Mouse (Mus musculus) MEL (cell line): Measurements from ENCODE around the gene Ugt1a1.

Source experiments
- CTCF ChIP-seq, 3 experiments: IDR thresholded peaks in 2 of 3; conservative IDR thresholded peaks in 1 of 3; 2 replicates each; pipeline ENCODE4 v1.5.1; 2011 to 2012; ENCODE audit warnings: low read length in 3 of 3, low read depth in 2 of 3, mild to moderate bottlenecking in 2 of 3, improper control_type of control experiment in 1 of 3, inconsistent platforms in 1 of 3, mixed read lengths in 1 of 3, moderate library complexity in 1 of 3; ENCODE audit not compliant: control insufficient read depth in 1 of 3, insufficient read depth in 1 of 3, poor library complexity in 1 of 3, severe bottlenecking in 1 of 3
- E2F4 ChIP-seq: IDR thresholded peaks from 2 replicates; pipeline ENCODE4 v1.6.1; 2011; ENCODE audit warnings: low read depth, low read length, improper control_type of control experiment, borderline replicate concordance
- EP300 ChIP-seq, 2 experiments: IDR thresholded peaks; 2 replicates each; pipeline ENCODE4 v1.6.1; 2011; ENCODE audit warnings: improper control_type of control experiment in 2 of 2, low read length in 2 of 2, low read depth in 1 of 2, mild to moderate bottlenecking in 1 of 2
- HCFC1 ChIP-seq: IDR thresholded peaks from 2 replicates; pipeline ENCODE4 v1.6.1; 2012; ENCODE audit warnings: low read depth, mild to moderate bottlenecking, inconsistent platforms, low read length, improper control_type of control experiment, moderate library complexity
- JUND ChIP-seq: IDR thresholded peaks from 2 replicates; pipeline ENCODE4 v1.6.1; 2011; ENCODE audit warnings: low read depth, mild to moderate bottlenecking, improper control_type of control experiment, low read length
- MAZ ChIP-seq: IDR thresholded peaks from 2 replicates; pipeline ENCODE4 v1.6.1; 2012; ENCODE audit warnings: low read depth, mild to moderate bottlenecking, inconsistent platforms, low read length, improper control_type of control experiment
- MXI1 ChIP-seq: IDR thresholded peaks from 2 replicates; pipeline ENCODE4 v1.6.1; 2011; ENCODE audit warnings: mild to moderate bottlenecking, low read depth, low read length, improper control_type of control experiment
- NRF1 ChIP-seq: IDR thresholded peaks from 2 replicates; pipeline ENCODE4 v1.6.1; 2014; ENCODE audit warnings: low read depth, mild to moderate bottlenecking, inconsistent platforms, low read length, improper control_type of control experiment, moderate library complexity; ENCODE audit not compliant: poor library complexity, insufficient read depth, severe bottlenecking
- POLR2A ChIP-seq, 2 experiments: IDR thresholded peaks; 2 replicates each; pipeline ENCODE4 v1.6.1; 2011 to 2012; ENCODE audit warnings: low read length in 2 of 2, mild to moderate bottlenecking in 2 of 2, control low read depth in 1 of 2, improper control_type of control experiment in 1 of 2, low read depth in 1 of 2, moderate library complexity in 1 of 2; ENCODE audit not compliant: control insufficient read depth in 1 of 2, insufficient read depth in 1 of 2, poor library complexity in 1 of 2
- SIN3A ChIP-seq: IDR thresholded peaks from 2 replicates; pipeline ENCODE4 v1.6.1; 2012; ENCODE audit warnings: low read length, improper control_type of control experiment, inconsistent platforms
- SMC3 ChIP-seq: IDR thresholded peaks from 2 replicates; pipeline ENCODE4 v1.6.1; 2011; ENCODE audit warnings: low read depth, low read length, improper control_type of control experiment
- TCF12 ChIP-seq: IDR thresholded peaks from 2 replicates; pipeline ENCODE4 v1.6.1; 2014; ENCODE audit warnings: low read depth, mild to moderate bottlenecking, inconsistent platforms, low read length, improper control_type of control experiment, moderate library complexity
- ZC3H11A ChIP-seq: IDR thresholded peaks from 2 replicates; pipeline ENCODE4 v1.6.1; 2012; ENCODE audit warnings: low read depth, mild to moderate bottlenecking, inconsistent platforms, low read length, improper control_type of control experiment
- ZMIZ1 ChIP-seq: IDR thresholded peaks from 2 replicates; pipeline ENCODE4 v1.6.1; 2012; ENCODE audit warnings: low read depth, mild to moderate bottlenecking, inconsistent platforms, low read length, improper control_type of control experiment, moderate library complexity

DNA sequence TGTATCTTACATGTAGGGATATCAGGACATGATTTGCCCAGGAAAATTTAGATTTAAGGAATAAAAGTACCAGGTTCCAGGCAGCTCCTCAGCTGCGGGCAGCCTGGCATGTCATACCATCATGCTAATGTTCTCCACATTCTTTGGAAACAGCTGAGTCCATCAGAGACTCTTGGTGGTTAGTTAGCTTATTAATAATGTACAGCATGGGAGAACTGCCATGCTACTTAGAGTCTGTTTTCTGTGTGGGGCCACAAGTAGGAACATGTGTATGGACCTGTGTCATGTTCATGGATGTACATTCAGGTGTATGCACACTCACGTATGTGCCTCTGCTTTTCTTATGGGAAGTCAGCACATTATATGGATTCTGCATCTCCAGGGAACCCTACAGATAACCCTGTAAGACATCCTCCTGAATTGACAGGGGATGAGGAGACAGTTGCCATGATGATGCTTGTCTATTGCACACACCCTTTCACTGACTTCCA, 2.7 kb downstream of the Ugt1a1 start:
- TF ChIP-seq ZMIZ1, result no peak
- TF ChIP-seq NRF1, result no peak
- no peak for TF ChIP-seq POLR2A (IDR thresholded peaks at IDR 0.05; ENCODE audit: control insufficient read depth in 1 of 2, insufficient read depth in 1 of 2, low read depth in 1 of 2, low read length in 2 of 2, poor library complexity in 1 of 2)
- TF ChIP-seq E2F4, result no peak
- TF ChIP-seq CTCF (IDR thresholded peaks at IDR 0.05 in 2 of 3, conservative IDR thresholded peaks at IDR 0.05 in 1 of 3; ENCODE audit: control insufficient read depth in 1 of 3, insufficient read depth in 1 of 3, low read depth in 2 of 3, low read length in 3 of 3, poor library complexity in 1 of 3, severe bottlenecking in 1 of 3), result no peak
- TF ChIP-seq TCF12, result no peak
- no peak for TF ChIP-seq ZC3H11A
- no peak for TF ChIP-seq EP300 (IDR thresholded peaks at IDR 0.05; ENCODE audit: low read depth in 1 of 2, low read length in 2 of 2)
- no peak for TF ChIP-seq MAZ
- no peak for TF ChIP-seq SIN3A
- TF ChIP-seq JUND, result no peak
- no peak for TF ChIP-seq SMC3
- TF ChIP-seq MXI1, result no peak
- TF ChIP-seq HCFC1, result no peak
